Mouse (Mus musculus): ENCODE results near the gene Arid1b. TPM values are rescaled to one million over a fixed set of nuclear protein-coding genes. Genes with fewer than 3 reads are reported as not detected.

Arid1b gene
- polyA plus RNA-seq, 1 experiment from 2014 or later, result 16.1 TPM

DNA sequence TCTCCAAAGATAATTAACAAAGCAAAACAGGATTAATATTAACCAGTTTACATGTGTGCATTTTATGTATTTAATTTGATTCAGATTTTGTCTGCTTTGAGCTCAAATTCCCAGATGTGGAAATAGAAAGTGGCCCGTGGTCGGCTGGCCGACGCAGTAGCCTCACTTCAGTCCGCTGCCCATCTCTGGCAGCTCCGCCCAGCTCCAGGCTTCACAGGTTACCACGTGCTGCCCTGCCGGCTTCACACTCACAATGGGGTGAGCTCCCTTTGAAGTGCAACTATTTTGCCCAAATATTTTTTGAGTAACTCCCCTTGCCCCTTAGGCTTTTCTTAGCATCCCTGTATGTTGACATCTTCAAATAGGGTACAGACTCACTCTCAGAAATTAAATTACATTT lies 140.1 kb downstream of the Arid1b start:
- WGBS, result 62% methylated on average over 8 of the region's 8 CpGs
- no peak overlapping the region for H3K4me3 ChIP-seq

DNA sequence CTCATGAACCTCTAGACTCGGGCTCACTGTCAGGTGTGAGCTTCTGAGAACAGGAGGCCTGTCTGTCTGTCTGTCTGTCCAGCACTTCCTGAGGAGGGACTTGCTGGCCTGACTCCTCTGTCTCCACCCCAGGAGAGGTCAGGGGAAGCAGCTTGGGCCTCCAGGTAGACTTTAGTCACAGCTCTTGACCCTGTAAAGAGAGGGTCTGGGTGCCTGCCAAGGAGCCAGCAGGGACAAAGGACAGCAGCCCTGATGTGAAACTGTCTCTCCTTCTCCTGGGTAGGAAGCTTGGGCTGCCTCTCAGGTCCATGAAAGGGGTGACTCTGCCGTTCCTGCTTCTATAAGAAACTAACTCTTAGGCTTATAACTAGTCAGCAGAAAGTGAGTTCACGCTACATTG lies 143.8 kb downstream of the Arid1b start:
- H3K9me3 ChIP-seq, result no peaks in the 10 kb centered on the region
- peak overlapping the region; percentile 81 for H3K27ac ChIP-seq
- H3K36me3 ChIP-seq, result no peaks in the 10 kb centered on the region
- 70% methylated on average over 3 of the region's 3 CpGs for WGBS
- no peak for ATAC-seq (ENCODE audit: low FRiP score)
- H3K27me3 ChIP-seq, result no peaks in the 10 kb centered on the region
- H3K4me1 ChIP-seq (replicated peaks), result peaks cover 56% of the 10 kb centered on the region
- no peak overlapping the region for H3K9ac ChIP-seq
- H3K4me3 ChIP-seq, result no peak overlapping the region
- no peak overlapping the region for H3K4me2 ChIP-seq

More for the DNA sequence above, 140.1 kb downstream of the Arid1b start:
- Histone ChIP-seq H3K27me3 (no peaks in the 10 kb centered on the region), H3K4me1 (replicated peaks) (peaks cover 42% of the 10 kb centered on the region), H3K4me2 (no peak overlapping the region), H3K9ac (no peak overlapping the region), H3K36me3 (no peaks in the 10 kb centered on the region), H3K9me3 (no peaks in the 10 kb centered on the region), H3K27ac (no peak overlapping the region)
- no peak for ATAC-seq (ENCODE audit: low FRiP score)

GRCm38 (mm10) chr17:5138641-5139205 lies 144.6 kb downstream of the Arid1b start:
- Histone ChIP-seq H3K4me2 (peak overlapping the region; percentile 31), H3K9ac (no peak overlapping the region), H3K9me3 (no peaks in the 10 kb centered on the region), H3K27me3 (no peaks in the 10 kb centered on the region), H3K4me3 (no peak overlapping the region), H3K36me3 (no peaks in the 10 kb centered on the region), H3K4me1 (replicated peaks) (peaks cover 63% of the 10 kb centered on the region), H3K27ac (peak overlapping the region; percentile 81)
- 15% methylated on average over 8 of the region's 8 CpGs for WGBS
- peak; percentile 89 for ATAC-seq (ENCODE audit: low FRiP score)

- Histone ChIP-seq H3K27ac (peak overlapping the region; percentile 81), H3K4me3 (no peak overlapping the region), H3K36me3 (no peaks in the 10 kb centered on the region), H3K4me1 (replicated peaks) (peaks cover 62% of the 10 kb centered on the region), H3K9ac (peak overlapping the region; percentile 20; the same call in 1 of the 2 replicates), H3K4me2 (peak overlapping the region; percentile 31), H3K9me3 (no peaks in the 10 kb centered on the region), H3K27me3 (no peaks in the 10 kb centered on the region)
- ATAC-seq (ENCODE audit: low FRiP score), result peak; percentile 34
- 41% methylated on average over 8 of the region's 8 CpGs for WGBS
Observed at GRCm38 (mm10) chr17:5139553-5139952, 145.4 kb downstream of the Arid1b start.

DNA sequence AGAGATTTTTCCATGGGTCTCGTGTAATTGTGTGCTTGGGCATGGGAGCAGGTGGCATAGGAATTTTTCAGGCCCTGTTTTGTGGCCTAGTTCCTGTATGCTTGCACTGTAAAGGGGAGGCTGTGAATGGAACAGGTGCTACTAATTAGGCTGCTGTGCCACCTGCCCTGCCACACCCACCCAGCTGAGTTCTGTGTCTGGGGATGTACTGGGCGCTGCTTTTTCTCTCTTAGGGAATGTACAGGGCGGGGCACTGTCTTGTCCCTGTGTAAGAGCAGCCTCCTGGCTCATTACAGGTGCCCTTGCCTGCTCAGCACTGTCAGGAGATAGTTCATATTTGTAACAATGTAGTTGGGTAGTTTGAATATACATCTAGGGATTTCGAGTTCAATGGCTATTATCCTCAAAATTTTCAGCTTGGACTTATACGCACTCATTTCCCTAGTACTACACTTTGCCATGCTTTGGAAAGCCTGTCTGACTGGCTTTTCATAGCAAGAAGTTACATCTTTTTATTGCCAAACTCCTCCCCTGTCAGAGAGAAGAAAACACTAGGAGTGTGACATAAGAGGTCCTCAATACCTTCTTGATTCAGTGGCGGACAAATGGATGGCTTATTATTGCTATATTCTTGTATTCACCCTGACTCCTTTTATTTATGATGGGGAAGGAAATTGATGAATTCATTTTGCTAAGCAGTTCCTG lies 149.8 kb downstream of the Arid1b start:
- peaks cover 39% of the 10 kb centered on the region for H3K4me1 ChIP-seq (replicated peaks)

GRCm38 (mm10) chr17:5150660-5151063 lies 156.5 kb downstream of the Arid1b start:
- 0 out of 2 replicates have a peak, but pooled peaks have one; percentile 17 for ATAC-seq (ENCODE audit: low FRiP score)

More for the DNA sequence above, 149.8 kb downstream of the Arid1b start:
- Histone ChIP-seq H3K4me2 (no peak overlapping the region), H3K27ac (0 out of 2 replicates have a peak overlapping the region, but pooled peaks have one; percentile 35), H3K9me3 (no peaks in the 10 kb centered on the region), H3K9ac (no peak overlapping the region), H3K36me3 (no peaks in the 10 kb centered on the region), H3K4me3 (no peak overlapping the region), H3K27me3 (no peaks in the 10 kb centered on the region)
- ATAC-seq (ENCODE audit: low FRiP score), result no peak
- 82% methylated on average over 6 of the region's 6 CpGs for WGBS

GRCm38 (mm10) chr17:5151852-5152251 lies 157.7 kb downstream of the Arid1b start:
- H3K4me2 ChIP-seq, result no peak overlapping the region
- H3K4me3 ChIP-seq, result no peak overlapping the region
- no peak overlapping the region for H3K9ac ChIP-seq
- H3K4me1 ChIP-seq (replicated peaks), result peaks cover 41% of the 10 kb centered on the region
- H3K27ac ChIP-seq, result 0 out of 2 replicates have a peak overlapping the region, but pooled peaks have one; percentile 20
- no peaks in the 10 kb centered on the region for H3K9me3 ChIP-seq
- no peak for ATAC-seq (ENCODE audit: low FRiP score)
- H3K36me3 ChIP-seq, result no peaks in the 10 kb centered on the region
- H3K27me3 ChIP-seq, result no peaks in the 10 kb centered on the region
- 55% methylated on average over 11 of the region's 11 CpGs for WGBS

More at GRCm38 (mm10) chr17:5150660-5151063, 156.5 kb downstream of the Arid1b start:
- Histone ChIP-seq H3K9ac (no peak overlapping the region), H3K4me3 (no peak overlapping the region), H3K4me2 (no peak overlapping the region), H3K27ac (peak overlapping the region; percentile 48; the same call in 1 of the 2 replicates), H3K4me1 (replicated peaks) (peaks cover 36% of the 10 kb centered on the region), H3K9me3 (no peaks in the 10 kb centered on the region), H3K27me3 (no peaks in the 10 kb centered on the region), H3K36me3 (no peaks in the 10 kb centered on the region)
- 63% methylated on average over 7 of the region's 7 CpGs for WGBS

DNA sequence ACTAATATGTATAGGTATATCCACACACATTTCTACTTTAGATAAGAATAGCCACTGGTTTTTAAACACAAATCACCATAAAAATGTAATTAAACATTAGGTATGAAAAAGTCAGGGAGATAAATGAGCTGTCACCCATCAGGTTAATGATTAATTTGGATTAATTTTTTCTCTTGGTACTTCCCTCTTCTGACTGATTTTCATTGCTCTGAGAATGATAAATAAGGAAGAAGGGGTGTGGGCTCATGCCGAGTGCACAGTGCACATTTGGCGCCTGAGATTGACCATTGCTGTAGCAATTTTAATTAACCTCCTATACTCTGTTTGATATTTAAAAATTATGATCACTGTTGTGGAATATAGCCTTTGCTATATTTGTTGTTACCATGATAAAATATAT lies 159.3 kb downstream of the Arid1b start:
- Histone ChIP-seq H3K27me3 (no peaks in the 10 kb centered on the region), H3K36me3 (no peaks in the 10 kb centered on the region), H3K9ac (no peak overlapping the region), H3K4me2 (no peak overlapping the region), H3K4me1 (replicated peaks) (peaks cover 50% of the 10 kb centered on the region), H3K27ac (no peak overlapping the region), H3K9me3 (no peaks in the 10 kb centered on the region), H3K4me3 (no peak overlapping the region)
- no peak for ATAC-seq (ENCODE audit: low FRiP score)
- 62% methylated on average over 2 of the region's 2 CpGs for WGBS

- no peak overlapping the region for H3K9ac ChIP-seq
- H3K36me3 ChIP-seq, result no peaks in the 10 kb centered on the region
- 78% methylated on average over 6 of the region's 6 CpGs for WGBS
- peaks cover 47% of the 10 kb centered on the region for H3K4me1 ChIP-seq (replicated peaks)
- H3K27ac ChIP-seq, result peak overlapping the region; percentile 44; the same call in 1 of the 2 replicates
- H3K9me3 ChIP-seq, result no peaks in the 10 kb centered on the region
- no peaks in the 10 kb centered on the region for H3K27me3 ChIP-seq
- H3K4me3 ChIP-seq, result no peak overlapping the region
- H3K4me2 ChIP-seq, result no peak overlapping the region
- ATAC-seq (ENCODE audit: low FRiP score), result no peak
Observed at GRCm38 (mm10) chr17:5154322-5154721, 160.2 kb downstream of the Arid1b start.

- Histone ChIP-seq H3K9me3 (no peaks in the 10 kb centered on the region), H3K9ac (no peak overlapping the region), H3K4me2 (no peak overlapping the region), H3K36me3 (no peaks in the 10 kb centered on the region), H3K27ac (peak overlapping the region; percentile 6; the same call in 1 of the 2 replicates), H3K4me1 (replicated peaks) (peaks cover 37% of the 10 kb centered on the region), H3K4me3 (no peak overlapping the region), H3K27me3 (no peaks in the 10 kb centered on the region)
- WGBS, result 73% methylated on average over 7 of the region's 7 CpGs
- ATAC-seq (ENCODE audit: low FRiP score), result no peak
Observed at GRCm38 (mm10) chr17:5157609-5158008, 163.5 kb downstream of the Arid1b start.

DNA sequence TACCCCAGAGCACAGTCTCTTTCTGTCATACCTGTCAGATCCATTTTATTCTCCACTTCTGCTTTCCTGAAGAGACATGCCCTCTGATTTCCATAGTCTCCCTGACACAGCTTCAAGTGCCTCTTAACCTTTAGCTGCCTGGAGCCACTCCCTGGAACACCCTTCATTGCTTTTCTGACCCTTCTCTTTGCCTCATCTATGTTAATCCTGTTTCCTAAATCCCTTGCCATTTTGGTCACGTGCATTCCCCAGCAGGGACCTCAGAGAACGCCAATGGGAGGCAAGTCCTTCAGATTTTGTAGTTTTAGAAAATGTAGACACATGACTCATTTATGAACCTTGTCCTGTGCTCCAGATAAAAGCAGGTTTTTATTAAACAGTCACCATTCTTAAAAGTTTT lies 168.4 kb downstream of the Arid1b start:
- Histone ChIP-seq H3K4me3 (no peak overlapping the region), H3K27ac (peak overlapping the region; percentile 44; the same call in 1 of the 2 replicates), H3K9ac (no peak overlapping the region), H3K36me3 (no peaks in the 10 kb centered on the region), H3K4me2 (no peak overlapping the region), H3K27me3 (no peaks in the 10 kb centered on the region), H3K4me1 (replicated peaks) (peaks cover 36% of the 10 kb centered on the region), H3K9me3 (no peaks in the 10 kb centered on the region)
- WGBS, result 68% methylated on average over 2 of the region's 2 CpGs
- no peak for ATAC-seq (ENCODE audit: low FRiP score)

GRCm38 (mm10) chr17:5163251-5163826 lies 169.2 kb downstream of the Arid1b start:
- Histone ChIP-seq H3K27me3 (no peaks in the 10 kb centered on the region), H3K4me3 (no peak overlapping the region), H3K4me2 (no peak overlapping the region), H3K4me1 (replicated peaks) (peaks cover 40% of the 10 kb centered on the region), H3K9ac (0 out of 2 replicates have a peak overlapping the region, but pooled peaks have one; percentile 20), H3K27ac (peak overlapping the region; percentile 62), H3K36me3 (no peaks in the 10 kb centered on the region), H3K9me3 (no peaks in the 10 kb centered on the region)
- WGBS, result 95% methylated on average over 7 of the region's 7 CpGs
- ATAC-seq (ENCODE audit: low FRiP score), result no peak
